Mouse (Mus musculus) brain, embryonic 14.5 days (tissue): ENCODE data around the gene Cgas.

ENCODE experiments used
- CTCF ChIP-seq: fragments of 200-500 bp; IDR thresholded peaks from 2 replicates; pipeline ENCODE4 v1.5.1; 2012; ENCODE audit warnings: inconsistent platforms, mild to moderate bottlenecking, moderate library complexity, borderline replicate concordance; ENCODE audit not compliant: insufficient read depth, insufficient read length; ENCODE audit errors: extremely low read depth
- POLR2A ChIP-seq: fragments of 200-500 bp; IDR thresholded peaks from 2 replicates; pipeline ENCODE4 v1.6.1; 2012; ENCODE audit warnings: mild to moderate bottlenecking, inconsistent platforms, borderline replicate concordance; ENCODE audit not compliant: poor library complexity, insufficient read depth, insufficient read length, severe bottlenecking; ENCODE audit errors: extremely low read depth

DNA sequence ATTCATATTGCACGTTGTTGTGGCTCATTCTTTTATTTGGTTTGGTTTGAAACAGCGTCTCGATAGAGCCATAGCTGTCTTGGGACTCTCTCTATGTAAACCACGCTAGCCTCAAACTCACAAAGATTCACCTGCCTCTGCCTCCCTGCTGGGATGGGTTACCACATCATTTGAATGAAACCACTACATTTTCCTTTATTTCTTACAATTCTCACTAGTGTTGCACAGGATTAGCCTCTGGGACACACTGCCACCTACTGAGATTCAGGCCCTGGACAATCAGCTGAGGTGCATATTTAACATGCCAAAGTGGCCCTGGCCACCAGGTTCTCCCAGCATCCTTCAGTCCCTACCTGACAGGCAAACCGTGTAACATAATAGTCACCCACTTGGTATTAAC, 3.6 kb downstream of the Cgas start:
- no peak for TF ChIP-seq POLR2A
- TF ChIP-seq CTCF = no peak
